Mouse (Mus musculus): Measurements from ENCODE around the gene Aptx.

The Aptx gene

DNA sequence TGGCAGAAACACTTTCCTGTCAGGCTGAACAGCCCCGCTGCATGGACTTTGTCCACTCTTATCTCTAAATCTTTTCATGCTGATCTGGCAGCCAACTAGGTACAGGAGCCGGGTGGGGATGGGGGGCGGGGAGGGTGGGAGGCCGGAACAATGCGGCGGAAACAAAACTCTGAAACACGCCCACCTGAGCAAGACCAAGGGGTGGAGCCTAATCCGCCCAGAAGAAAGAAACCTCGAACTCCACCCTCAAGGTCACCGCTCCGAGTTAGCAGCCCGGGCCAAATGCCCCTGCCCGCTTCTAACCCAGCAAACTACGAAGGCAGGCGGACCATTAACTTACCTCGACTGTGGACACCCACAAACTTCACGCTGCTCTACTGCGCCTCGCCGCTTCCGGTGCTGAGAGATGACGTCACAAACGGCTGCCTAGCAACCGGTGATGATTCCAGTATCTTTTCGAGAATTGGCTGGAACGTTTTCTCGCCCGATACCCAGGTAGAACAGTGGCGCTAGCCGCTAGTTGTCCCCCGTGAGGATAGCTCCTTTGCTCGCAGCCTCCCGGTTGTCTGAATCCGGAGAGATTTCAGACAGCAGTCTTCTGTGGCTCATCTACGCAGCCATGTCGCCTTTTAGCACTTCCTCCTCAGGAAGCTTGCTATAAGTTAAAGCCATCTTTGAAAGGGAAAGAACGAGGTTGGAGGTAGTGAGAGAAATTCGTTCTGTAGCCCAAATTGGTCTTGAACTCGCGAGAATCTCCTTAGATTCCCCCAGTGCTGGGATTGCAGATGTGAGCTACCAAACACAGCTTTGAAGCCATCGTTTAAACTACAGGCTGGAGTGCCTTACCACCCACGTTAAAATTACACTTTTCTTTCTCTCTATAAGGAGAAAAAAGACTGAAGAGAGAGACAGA, at the start of gene Aptx:
Aptx (minus strand) TSS at position 398 of the 913 bp plus-strand sequence.
- in situ Hi-C loops (cut with MboI) = no loop called here

DNA sequence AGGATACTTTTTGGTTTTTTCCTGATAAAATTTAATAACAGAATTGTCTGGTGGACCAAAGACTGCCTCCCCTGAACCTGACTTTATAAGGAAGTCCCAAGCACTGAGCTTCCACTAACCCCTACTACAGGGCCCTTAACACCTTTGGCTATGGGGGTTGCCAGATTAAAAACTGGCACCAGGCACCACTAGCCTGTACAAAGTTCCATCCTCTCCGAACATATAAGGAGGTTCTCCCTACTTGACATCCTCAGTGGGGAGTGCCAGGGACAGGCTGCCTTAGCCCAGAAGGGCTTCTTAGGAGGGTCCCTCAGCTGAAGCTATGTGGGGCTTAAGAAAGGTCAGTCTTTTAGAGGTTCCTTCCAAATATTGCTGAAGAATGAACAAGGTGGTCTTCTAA, 32.4 kb upstream of the Aptx start:
- in situ Hi-C loops (cut with MboI) = no loop called here

DNA sequence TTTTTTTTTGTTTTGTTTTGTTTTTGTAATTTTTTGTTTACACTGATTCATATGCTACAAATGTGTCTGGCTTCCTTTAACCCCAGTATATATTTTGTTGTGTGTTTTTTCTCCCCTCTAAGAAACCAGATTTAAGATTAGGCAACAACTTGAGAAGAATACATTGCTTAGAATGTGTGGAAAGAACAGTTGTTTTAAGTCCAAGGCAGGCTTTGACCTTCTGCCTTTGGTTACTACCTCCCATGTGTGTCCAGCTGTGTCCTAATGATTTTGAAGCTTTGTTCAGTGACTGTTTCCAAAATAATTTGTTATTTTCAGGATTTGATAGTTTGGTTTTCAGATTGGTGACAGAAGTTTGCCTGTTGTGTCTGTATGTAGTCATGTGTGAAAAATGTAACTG, 28.3 kb upstream of the Aptx start:
- in situ Hi-C loops (cut with MboI) = no loop called here

DNA sequence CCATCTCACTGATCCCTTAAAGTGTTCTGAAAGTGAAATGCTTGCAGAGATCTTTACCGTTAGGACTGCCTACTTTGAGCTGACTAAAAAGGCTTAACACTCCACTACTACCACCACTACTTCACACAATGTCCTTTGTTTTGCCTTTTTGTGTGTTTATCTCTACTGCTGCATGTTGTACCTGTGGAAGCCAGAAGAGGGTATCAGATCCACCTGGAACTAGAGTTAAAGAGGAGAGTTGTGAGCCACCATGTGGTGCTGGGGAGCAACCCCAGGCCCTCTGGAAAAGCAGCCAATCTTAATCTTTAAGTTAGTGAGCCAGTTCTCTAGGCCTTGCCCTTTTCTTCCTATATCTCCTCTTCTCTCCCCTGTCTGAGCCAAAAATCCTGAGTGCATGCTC, 24.3 kb upstream of the Aptx start:
- in situ Hi-C loops (cut with MboI) = no loop called here

DNA sequence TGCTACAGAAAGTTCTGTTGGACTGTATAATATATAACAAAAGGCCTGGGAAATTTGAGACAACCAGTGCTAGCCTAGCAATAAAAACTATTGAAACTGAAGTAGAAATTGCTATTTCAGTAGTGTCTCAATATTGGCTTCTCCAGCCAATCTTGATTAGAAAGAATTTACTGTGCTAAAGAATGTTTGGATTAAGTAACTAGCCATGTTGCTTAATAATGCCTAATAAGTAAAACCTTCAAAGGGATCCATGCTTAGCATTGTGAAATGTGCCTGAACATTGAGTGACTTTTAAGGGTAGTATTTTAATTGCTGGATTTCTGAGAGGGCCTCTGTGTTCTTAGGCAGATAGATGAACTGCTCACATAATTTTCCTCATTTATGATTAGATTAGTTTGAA, 22.6 kb upstream of the Aptx start:
- in situ Hi-C loops (cut with MboI) = no loop called here

DNA sequence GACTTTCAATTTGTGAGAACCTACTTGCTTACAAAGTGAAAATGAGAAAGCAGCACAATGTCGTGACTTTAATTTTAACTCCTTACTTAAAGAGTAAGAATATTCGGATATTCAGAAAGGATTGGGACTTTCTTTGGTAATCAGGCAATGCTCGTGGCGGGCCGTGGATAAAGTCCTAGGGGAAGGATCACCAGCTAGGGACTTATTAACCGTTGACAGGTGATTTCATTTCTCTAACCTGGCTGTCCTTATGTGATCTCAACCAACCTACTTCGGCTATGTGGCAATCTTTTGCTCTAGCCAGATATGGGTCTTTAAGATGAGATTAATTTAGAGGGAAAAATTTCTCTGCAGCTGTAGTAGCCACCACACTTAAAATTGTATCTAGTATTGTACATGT, 22.1 kb upstream of the Aptx start:
- in situ Hi-C loops (cut with MboI) = no loop called here

DNA sequence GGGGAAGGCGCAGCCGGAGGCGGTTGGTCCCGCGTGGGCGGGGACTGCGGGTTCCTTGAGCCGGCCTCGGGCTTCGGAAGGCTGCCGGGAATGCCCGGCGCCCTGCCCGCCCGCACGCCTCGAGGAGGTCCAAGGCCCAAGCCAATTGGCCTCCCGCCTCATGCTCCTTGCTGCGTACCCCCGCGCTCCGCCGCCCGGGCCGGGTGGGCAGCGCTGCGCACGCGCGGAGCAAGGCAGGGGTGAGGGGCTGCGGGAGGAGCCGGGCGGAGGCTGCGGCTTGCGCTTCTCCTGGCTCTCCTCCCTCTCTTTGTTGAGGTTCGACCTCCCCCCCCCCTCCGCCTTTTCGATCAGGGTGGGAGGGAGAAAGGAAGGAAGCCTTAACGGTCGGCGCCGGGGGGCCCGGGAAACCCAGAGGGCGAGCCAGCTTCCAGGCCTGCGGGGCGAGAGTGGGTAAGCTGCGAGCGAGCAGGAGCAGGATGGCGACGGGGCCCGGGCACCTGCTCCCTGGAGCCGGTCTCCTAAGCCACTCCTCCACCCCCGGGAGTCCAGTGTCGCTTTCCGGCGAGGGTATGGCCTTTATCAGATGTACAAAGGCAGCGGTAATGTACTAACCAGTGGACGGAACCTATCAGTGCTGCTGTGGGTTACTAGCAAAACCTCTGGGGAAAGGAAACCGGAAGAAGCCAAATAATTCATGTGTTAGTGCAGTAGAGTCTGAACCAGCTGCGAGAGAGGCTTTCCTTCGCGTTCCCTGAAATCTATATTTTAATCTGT, 19.9 kb upstream of the Aptx start:
- in situ Hi-C loops (cut with MboI) = no loop called here

DNA sequence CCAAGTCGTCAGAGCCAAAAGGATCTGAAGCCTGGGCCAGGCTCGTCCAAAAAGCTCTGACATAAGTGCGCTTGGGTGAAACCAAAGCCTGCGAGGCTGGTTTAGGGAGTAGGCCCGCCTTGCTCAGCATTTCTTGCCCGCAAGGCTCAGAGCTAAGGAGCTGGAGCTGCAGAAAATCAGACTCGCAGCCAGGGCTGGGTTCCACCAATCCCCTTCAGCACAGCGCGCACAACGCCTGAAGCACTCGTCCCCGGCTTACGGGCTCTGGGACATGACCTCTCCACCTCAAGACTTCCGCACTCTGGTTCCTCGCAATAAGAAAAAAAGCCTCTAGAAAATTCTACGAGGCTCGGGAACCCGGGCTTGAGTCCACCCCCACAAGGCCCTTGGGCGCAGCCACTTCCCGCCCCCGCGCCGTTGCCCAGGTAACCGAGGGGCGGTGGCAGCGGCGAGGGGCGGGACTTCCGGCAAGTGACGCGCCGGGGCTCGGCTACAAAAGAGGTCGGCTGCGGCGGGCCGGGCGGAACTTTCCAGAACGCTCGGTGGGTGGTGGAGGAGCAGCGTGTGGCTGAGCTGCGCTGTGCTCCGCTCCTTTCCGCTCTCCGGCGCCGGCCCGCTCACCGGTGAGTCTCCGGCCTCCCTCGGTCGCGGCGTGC, 19.1 kb upstream of the Aptx start, which contains the start of gene Dnaja1:
Dnaja1 (plus strand) TSS at position 140 of the 656 bp plus-strand sequence.
- in situ Hi-C loops (cut with MboI) = no loop called here

DNA sequence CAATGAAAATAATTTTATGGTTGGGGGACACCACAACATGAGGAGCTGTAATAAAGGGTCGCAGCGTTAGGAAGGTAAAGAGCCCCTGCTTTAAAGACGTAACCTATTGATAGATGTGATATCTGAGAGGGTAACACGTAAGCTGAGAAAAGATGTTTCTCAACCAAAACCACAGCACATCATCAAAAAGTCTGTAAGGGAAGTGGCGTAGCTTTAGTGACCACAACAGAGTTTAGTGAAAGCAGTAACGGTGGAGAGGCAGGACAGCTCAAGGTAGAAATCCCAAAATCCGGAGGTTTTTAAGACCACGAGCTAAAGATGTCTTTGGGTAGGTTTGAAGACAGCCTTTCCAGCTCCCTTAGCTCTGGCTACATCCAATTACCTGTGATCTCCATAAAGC, 17.9 kb upstream of the Aptx start:
- in situ Hi-C loops (cut with MboI) = no loop called here

DNA sequence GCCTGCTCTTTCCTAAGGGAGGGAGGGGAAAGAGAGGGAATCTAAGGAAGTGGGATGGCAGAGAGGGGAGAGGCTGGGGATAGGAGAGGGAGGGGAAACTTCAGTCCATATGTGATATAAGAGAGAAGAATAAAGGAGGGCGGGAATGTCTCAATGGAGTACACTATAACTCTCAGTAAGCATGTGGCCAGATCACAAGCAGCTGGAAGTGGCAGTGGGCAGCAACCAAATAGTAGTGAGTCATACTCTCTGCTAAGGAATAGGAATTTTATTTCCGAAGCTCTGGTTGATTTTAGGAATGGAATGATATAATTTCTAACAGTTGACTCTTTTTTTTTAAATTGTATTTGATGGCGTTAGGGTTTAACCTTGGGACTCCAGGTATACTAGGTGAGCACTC, 14.1 kb upstream of the Aptx start:
- in situ Hi-C loops (cut with MboI) = no loop called here

DNA sequence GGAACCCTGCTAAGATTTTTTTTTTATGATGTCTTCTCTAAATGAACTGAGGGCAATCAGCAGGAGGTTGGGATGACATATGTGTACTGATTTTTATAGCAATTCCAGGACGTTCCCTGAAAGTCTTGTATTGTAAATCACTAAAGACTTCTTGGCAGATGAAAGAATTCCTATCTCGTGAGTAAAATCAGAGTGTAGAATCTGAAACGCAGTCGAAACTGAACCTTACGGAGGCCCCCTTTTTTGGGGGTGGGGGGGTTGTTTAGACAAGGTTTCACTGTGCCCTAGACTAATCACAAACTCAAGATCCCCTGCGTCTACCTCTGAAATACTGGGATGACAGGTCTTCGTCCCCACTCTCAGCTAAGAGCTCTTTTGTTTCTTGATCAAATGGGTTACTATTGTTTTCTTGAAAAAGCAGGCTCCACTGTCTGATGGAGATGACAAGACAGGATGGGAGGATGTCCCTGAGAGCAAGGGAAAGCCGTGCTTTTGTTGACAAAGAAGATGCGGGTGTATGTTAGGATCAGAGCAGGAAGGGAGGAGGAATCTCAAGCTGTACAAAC, 799 bp upstream of the Aptx start:
- in situ Hi-C loops (cut with MboI) = no loop called here

DNA sequence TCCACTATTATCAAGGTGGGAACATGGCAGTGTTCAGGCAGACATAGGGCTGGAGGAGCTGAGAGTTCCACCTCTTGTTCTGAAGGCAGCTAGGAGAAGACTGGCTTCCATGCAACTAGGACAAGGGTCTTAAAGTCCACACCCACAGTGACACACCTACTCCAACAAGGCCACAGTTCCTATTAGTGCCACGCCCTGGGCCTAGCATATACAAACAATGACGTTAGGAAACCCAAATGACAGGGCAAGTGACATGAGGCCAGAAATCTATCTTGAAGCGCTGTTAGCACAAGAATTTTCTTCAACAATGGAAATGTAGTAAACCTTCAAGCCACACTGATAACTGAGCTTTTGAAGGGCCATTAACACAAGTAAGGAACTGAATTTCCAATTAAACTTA, 1.2 kb downstream of the Aptx start:
- in situ Hi-C loops (cut with MboI) = no loop called here

DNA sequence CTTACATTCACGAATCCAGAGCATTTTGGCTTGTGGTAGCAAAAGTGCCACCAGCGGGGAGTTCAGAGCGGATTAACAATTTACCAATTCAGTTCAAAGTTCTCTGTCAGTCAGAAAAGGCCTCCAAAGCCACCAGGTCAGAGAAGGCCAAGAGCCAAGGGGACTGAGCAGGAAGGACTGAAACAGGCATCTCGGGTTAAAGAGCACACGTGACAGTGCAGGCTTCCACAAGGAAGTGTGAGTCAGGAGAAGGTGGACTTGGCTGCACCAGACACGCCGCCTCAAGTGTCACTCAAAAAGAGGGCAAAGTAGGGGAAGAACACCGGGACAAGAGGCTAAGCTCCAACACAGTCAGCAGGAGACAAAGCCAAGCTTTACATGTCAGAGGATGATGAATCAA, 2.8 kb downstream of the Aptx start:
- in situ Hi-C loops (cut with MboI) = no loop called here

DNA sequence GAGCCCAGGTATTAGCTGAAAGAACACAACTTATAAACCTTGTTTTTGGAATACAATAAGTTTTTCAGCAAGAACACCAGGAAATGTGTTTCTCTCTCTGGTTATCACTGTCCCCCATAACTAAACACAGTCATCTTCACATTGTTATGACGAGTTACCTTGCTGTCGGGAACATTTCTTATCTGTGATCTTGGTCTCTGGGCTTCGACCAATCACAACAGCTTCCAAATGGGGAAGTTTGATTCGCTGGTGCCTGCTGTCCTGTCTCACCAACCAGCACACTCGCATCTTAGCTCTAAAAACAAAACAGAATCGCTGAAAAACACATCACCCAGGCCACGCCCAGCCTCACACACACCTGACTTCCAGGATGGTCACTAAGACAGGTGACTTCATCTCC, 5.9 kb downstream of the Aptx start:
- in situ Hi-C loops (cut with MboI) = loop anchor here (25.0 kb wide), 1 partner anchor 560 kb away; the partner anchor contains the start of gene Aco1

DNA sequence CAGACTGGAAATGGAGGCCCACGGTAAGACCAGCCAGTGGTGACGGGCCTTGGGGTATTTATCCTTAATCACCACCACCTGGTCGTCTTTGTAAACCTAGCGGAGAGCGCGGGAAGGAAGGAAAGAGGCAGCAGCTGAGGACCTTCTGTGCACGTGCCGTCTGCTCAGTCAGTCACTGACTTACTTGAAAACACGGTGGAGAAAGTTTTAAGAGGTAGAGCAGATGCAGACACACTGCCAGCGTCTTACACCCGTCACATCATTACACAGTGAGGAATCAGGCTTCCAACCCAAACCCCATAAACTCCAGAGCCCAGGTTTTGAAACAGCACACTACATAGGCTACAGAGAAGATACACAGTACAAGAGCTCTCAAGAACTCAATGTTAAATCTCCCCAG, 11.9 kb downstream of the Aptx start:
- in situ Hi-C loops (cut with MboI) = loop anchor here (25.0 kb wide), 1 partner anchor 554 kb away; the partner anchor contains the start of gene Aco1

DNA sequence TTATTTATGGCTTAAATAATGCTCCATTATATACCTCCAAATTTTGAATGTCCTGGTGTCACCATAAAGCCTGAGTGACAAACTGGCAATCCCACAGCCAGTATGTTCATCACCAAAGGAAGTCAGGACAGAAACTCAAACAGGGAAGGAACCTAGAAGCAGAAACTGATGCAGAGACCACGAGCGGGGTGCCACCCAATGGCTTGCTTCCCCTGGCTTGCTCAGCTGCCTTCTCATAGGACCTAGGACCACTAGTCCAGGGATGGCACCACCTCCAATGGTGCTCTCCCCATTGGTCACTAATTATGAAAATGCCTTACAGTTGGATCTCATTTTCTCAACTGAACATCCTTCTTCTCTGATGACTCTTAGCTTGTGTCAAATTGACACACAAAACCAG, 19.7 kb downstream of the Aptx start:
- in situ Hi-C loops (cut with MboI) = loop anchor here (25.0 kb wide), 1 partner anchor 546 kb away; the partner anchor contains the start of gene Aco1

DNA sequence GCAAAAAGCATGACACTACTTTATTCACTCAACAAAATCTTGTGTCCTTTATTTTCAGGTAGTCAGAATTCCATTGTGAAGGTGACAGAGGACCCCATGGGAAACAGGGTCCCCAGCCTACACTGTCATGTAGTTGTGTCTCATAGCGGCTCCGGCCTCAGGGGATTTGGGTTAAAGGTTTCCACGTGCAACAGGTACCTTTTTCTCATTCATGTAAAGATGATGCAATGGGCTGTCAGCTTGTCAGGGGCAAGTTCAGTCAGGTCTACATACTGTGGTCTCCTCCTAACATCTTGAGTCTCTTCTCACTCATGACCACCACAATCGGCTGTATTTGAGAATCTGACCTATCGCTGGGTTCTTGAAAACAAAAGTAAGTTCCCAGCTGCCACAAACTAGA, 20.6 kb downstream of the Aptx start:
- in situ Hi-C loops (cut with MboI) = loop anchor here (25.0 kb wide), 1 partner anchor 545 kb away; the partner anchor contains the start of gene Aco1

DNA sequence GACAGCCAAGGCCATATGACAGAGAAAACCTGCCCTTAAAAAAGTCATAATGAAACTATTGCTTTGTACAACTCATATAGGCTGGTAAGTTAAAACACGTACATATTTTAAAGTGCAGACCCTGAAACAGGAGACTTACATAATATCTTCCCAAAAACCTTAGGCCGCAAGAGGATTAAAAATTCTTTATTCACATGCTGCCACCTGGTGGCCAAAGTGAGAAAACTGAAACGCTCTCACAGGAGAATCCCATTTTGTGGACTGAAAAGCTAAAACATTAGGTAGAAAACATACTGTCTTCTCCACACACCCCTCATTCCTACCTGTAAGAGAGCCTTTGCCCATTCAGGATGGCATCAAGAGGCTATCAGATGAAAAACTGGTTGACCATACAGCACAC, 21.1 kb downstream of the Aptx start:
- in situ Hi-C loops (cut with MboI) = loop anchor here (25.0 kb wide), 1 partner anchor 545 kb away; the partner anchor contains the start of gene Aco1

DNA sequence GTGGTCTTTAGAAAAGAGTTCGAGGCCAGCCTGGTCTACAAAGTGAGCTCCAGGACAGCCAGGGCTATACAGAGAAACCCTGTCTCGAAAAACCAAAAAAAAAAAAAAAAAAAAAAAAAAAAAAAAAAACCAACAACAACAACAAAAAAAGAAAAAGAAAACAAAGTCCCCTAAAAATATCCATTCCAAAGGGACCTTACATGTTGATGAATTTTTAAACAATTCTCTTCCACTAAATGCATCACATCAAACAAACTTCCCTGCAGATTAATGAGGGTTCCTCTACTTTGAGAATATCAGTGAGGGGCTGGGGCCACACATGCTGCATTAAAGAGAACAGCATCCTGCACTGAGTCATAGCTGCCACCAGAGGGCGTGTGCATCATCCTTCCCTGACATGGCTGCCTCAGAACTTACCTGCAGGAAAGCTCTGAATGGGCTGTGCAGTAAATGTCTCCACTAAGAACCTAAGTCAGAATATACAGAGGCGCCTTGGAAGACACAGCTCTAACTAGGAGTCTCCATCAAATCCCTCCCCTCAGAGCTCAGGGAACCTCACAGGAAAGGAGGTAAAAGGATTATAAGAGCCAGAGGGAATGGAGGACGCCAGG, 22.6 kb downstream of the Aptx start:
- in situ Hi-C loops (cut with MboI) = loop anchor here (25.0 kb wide), 1 partner anchor 543 kb away; the partner anchor contains the start of gene Aco1

DNA sequence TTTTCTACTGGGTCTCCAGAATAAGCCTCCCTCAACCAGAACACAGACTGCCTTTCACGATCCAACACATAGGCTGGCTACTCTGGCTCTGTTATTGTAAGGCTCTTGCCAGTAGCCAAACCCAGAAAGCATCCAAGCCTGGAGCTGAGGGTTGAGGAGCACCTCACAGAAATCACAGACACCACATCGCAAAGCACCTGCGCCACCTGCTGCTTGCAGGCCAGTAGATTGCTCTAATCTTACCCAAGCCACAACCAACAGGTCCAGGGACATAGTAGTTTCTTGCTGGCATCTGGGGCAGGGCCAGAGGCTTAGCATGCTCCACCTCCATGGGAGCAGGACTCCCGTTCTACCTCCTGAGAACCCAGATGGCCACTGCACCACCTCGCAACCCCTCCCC, 25.9 kb downstream of the Aptx start:
- in situ Hi-C loops (cut with MboI) = loop anchor here (10.0 to 25.0 kb wide), 2 partner anchors 392 to 540 kb away; partner anchors contain the start of gene Aco1

DNA sequence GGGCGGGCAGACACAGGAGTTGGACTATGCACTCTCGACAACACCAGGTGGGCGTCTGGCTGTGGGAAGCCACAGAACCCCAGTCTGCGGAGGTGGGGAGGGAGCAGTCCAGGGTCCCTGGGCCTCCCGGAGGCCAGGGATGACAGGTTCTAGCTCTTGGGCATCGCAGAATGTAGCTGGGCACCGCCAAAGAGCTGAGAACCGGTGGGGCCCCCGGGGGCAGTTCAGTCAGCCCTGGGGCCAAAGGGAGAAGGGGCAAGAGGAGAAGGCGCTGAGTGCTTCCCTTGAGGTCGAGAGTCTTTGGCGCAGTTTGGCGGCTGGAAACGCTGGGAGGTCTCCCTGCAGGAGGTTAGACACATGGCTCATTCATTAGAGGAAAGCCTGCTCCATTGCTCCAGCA, 26.7 kb downstream of the Aptx start:
- in situ Hi-C loops (cut with MboI) = loop anchor here (10.0 to 25.0 kb wide), 2 partner anchors 392 to 539 kb away; partner anchors contain the start of gene Aco1

Measured in mature B cell (primary cell).